Mouse (Mus musculus): ENCODE results near the gene Etv6. TPM values are rescaled to one million over a fixed set of nuclear protein-coding genes. Genes with fewer than 3 reads are reported as not detected.

Etv6 gene
- polyA plus RNA-seq, 1 experiment from 2014 or later, result 14.5 TPM

DNA sequence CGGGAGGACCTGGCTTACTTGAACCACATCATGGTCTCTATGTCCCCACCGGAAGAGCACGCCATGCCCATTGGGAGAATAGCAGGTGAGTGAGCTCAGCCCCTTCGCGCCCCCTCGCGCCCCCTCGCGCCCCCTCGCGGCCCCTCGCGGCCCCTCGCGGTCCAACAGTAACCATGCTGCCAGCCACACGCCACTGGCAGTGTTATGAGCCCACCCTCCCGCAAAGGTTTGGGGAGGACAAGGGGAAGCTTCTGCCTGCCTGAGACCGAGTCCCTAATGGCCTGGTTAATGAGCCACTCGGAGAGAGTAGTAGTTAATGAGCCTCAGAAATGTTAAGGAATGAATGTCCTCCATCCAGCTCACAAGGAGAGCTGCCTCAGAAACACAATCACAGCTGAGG, 213.2 kb downstream of the Etv6 start:
- no peak overlapping the region for H3K4me3 ChIP-seq (ENCODE audit: control insufficient read depth in 1 of 2, insufficient read depth in 1 of 2, low read depth in 1 of 2, low read length in 2 of 2)
- H3K4me2 ChIP-seq (ENCODE audit: low read length), result no peak overlapping the region
- peaks cover 41% of the 10 kb centered on the region for H3K36me3 ChIP-seq (ENCODE audit: control insufficient read depth, insufficient read depth, low read length)
- no peak overlapping the region for H3K9ac ChIP-seq (ENCODE audit: low read length)
- H3K4me1 ChIP-seq (ENCODE audit: control insufficient read depth in 2 of 2, insufficient read depth in 2 of 2, low read length in 2 of 2), result peaks cover 5 to 16% of the 10 kb centered on the region in 2 experiments
- no peak for ATAC-seq (ENCODE audit: insufficient number of reproducible peaks, insufficient read depth, low FRiP score, low read depth)
- WGBS, result 83% methylated on average over 19 of the region's 19 CpGs
- no peak overlapping the region for H3K27ac ChIP-seq (replicated peaks in 1 of 2; ENCODE audit: control insufficient read depth in 1 of 2, insufficient read depth in 1 of 2, low read depth in 2 of 2, low read length in 2 of 2)
- H3K9me3 ChIP-seq (ENCODE audit: control insufficient read depth, low read length), result no peaks in the 10 kb centered on the region
- no peaks in the 10 kb centered on the region for H3K27me3 ChIP-seq (ENCODE audit: control insufficient read depth, insufficient read depth, low read length)

- H3K4me2 ChIP-seq (ENCODE audit: low read length), result no peak overlapping the region
- 49% methylated on average over 5 of the region's 5 CpGs for WGBS
- H3K27me3 ChIP-seq (ENCODE audit: control insufficient read depth, insufficient read depth, low read length), result no peaks in the 10 kb centered on the region
- H3K36me3 ChIP-seq (ENCODE audit: control insufficient read depth, insufficient read depth, low read length), result peaks cover 44% of the 10 kb centered on the region
- H3K27ac ChIP-seq (replicated peaks in 1 of 2; ENCODE audit: control insufficient read depth in 1 of 2, insufficient read depth in 1 of 2, low read depth in 2 of 2, low read length in 2 of 2), result 0 out of 4 replicates have a peak overlapping the region, but pooled peaks of 1 of the 2 experiments have one; percentile 9
- ATAC-seq (ENCODE audit: insufficient number of reproducible peaks, insufficient read depth, low FRiP score, low read depth), result no peak
- no peaks in the 10 kb centered on the region for H3K9me3 ChIP-seq (ENCODE audit: control insufficient read depth, low read length)
- H3K9ac ChIP-seq (ENCODE audit: low read length), result no peak overlapping the region
- H3K4me1 ChIP-seq (ENCODE audit: control insufficient read depth in 2 of 2, insufficient read depth in 2 of 2, low read length in 2 of 2), result peaks cover 10 to 16% of the 10 kb centered on the region in 2 experiments
- no peak overlapping the region for H3K4me3 ChIP-seq (ENCODE audit: control insufficient read depth in 1 of 2, insufficient read depth in 1 of 2, low read depth in 1 of 2, low read length in 2 of 2)
These were observed 215.3 kb downstream of the Etv6 start for GRCm38 (mm10) chr6:134250764-134251163.

GRCm38 (mm10) chr6:134251364-134251763, 215.9 kb downstream of the Etv6 start:
- no peak overlapping the region for H3K27ac ChIP-seq (replicated peaks in 1 of 2; ENCODE audit: control insufficient read depth in 1 of 2, insufficient read depth in 1 of 2, low read depth in 2 of 2, low read length in 2 of 2)
- ATAC-seq (ENCODE audit: insufficient number of reproducible peaks, insufficient read depth, low FRiP score, low read depth), result no peak
- peaks cover 44% of the 10 kb centered on the region for H3K36me3 ChIP-seq (ENCODE audit: control insufficient read depth, insufficient read depth, low read length)
- no peaks in the 10 kb centered on the region for H3K27me3 ChIP-seq (ENCODE audit: control insufficient read depth, insufficient read depth, low read length)
- no peak overlapping the region for H3K4me2 ChIP-seq (ENCODE audit: low read length)
- no peak overlapping the region for H3K4me3 ChIP-seq (ENCODE audit: control insufficient read depth in 1 of 2, insufficient read depth in 1 of 2, low read depth in 1 of 2, low read length in 2 of 2)
- H3K9ac ChIP-seq (ENCODE audit: low read length), result no peak overlapping the region
- 88% methylated on average over 8 of the region's 8 CpGs for WGBS
- H3K4me1 ChIP-seq (ENCODE audit: control insufficient read depth in 2 of 2, insufficient read depth in 2 of 2, low read length in 2 of 2), result peaks cover 10 to 17% of the 10 kb centered on the region in 2 experiments
- no peaks in the 10 kb centered on the region for H3K9me3 ChIP-seq (ENCODE audit: control insufficient read depth, low read length)

DNA sequence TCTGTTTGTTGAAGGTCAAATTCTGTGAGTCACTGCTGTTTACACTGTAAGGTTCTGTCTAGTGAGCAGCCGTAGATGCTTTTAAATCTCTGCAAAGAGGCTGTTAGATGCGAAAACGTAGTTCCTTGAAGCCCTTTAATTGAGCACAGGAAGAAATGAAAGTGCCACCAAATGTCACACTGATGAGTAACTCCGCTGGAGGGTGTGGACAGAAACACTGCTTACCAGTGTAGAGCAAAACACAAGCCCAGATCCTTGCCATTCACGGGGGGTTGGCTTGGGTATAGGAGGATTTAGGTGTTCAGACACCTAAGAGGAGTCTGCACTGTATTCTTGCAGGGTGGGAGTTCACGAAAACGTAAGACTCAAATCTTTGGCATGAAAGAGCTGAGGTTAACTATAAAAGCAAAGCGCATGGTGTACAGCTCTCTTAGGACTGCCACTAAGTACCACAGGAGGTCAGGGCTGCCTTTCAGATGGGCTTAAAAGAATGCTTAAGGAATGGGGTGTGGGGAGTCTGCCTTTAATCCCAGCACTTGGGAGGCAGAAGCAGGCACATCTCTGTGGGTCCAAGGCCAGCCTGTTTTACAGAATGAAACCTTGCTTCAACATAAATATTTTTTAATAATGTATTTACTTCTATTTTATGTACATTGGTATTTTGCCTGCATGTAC, 216.7 kb downstream of the Etv6 start:
- ATAC-seq (ENCODE audit: insufficient number of reproducible peaks, insufficient read depth, low FRiP score, low read depth), result no peak
- Histone ChIP-seq H3K4me3 (ENCODE audit: control insufficient read depth in 1 of 2, insufficient read depth in 1 of 2, low read depth in 1 of 2, low read length in 2 of 2) (no peak overlapping the region), H3K4me2 (ENCODE audit: low read length) (no peak overlapping the region), H3K9me3 (ENCODE audit: control insufficient read depth, low read length) (no peaks in the 10 kb centered on the region), H3K9ac (ENCODE audit: low read length) (no peak overlapping the region), H3K36me3 (ENCODE audit: control insufficient read depth, insufficient read depth, low read length) (peaks cover 44% of the 10 kb centered on the region), H3K27me3 (ENCODE audit: control insufficient read depth, insufficient read depth, low read length) (no peaks in the 10 kb centered on the region), H3K27ac (replicated peaks in 1 of 2; ENCODE audit: control insufficient read depth in 1 of 2, insufficient read depth in 1 of 2, low read depth in 2 of 2, low read length in 2 of 2) (no peak overlapping the region), H3K4me1 (ENCODE audit: control insufficient read depth in 2 of 2, insufficient read depth in 2 of 2, low read length in 2 of 2) (peaks cover 14 to 19% of the 10 kb centered on the region in 2 experiments)
- 86% methylated on average over 8 of the region's 8 CpGs for WGBS

DNA sequence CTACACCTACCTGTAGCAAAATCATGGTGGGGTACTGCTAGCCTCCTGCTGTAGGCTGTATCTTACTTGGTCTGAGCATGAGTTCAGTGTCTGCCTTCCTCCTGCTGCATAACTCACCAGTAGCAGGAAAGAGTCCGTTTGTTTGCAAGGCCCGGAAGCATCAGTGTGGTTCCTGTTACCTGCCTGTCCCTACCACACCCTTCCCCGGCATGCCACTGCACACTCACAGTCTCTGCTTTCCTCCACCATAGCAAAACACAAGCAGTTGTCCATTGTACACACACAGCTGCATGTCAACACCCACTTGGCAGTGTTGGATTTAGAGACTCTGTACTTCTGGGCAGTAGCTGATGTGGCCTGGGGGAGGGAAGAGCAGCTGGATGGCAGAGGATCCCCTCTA, 220.9 kb downstream of the Etv6 start:
- Histone ChIP-seq H3K4me3 (ENCODE audit: control insufficient read depth in 1 of 2, insufficient read depth in 1 of 2, low read depth in 1 of 2, low read length in 2 of 2) (no peak overlapping the region), H3K4me2 (ENCODE audit: low read length) (no peak overlapping the region), H3K9me3 (ENCODE audit: control insufficient read depth, low read length) (peaks cover 6% of the 10 kb centered on the region), H3K27ac (replicated peaks in 1 of 2; ENCODE audit: control insufficient read depth in 1 of 2, insufficient read depth in 1 of 2, low read depth in 2 of 2, low read length in 2 of 2) (peak overlapping the region; percentile 0 to 56; a peak in 3 of 4 replicates), H3K36me3 (ENCODE audit: control insufficient read depth, insufficient read depth, low read length) (peaks cover 38% of the 10 kb centered on the region), H3K4me1 (ENCODE audit: control insufficient read depth in 2 of 2, insufficient read depth in 2 of 2, low read length in 2 of 2) (peaks cover 16 to 22% of the 10 kb centered on the region in 2 experiments), H3K9ac (ENCODE audit: low read length) (peak overlapping the region; percentile 23; the same call in 1 of the 2 replicates), H3K27me3 (ENCODE audit: control insufficient read depth, insufficient read depth, low read length) (no peaks in the 10 kb centered on the region)
- ATAC-seq (ENCODE audit: insufficient number of reproducible peaks, insufficient read depth, low FRiP score, low read depth), result no peak
- WGBS, result 42% methylated on average over 3 of the region's 3 CpGs

GRCm38 (mm10) chr6:134259913-134260312, 224.4 kb downstream of the Etv6 start:
- Histone ChIP-seq H3K4me1 (ENCODE audit: control insufficient read depth in 2 of 2, insufficient read depth in 2 of 2, low read length in 2 of 2) (peaks cover 15 to 29% of the 10 kb centered on the region in 2 experiments), H3K27me3 (ENCODE audit: control insufficient read depth, insufficient read depth, low read length) (no peaks in the 10 kb centered on the region), H3K9me3 (ENCODE audit: control insufficient read depth, low read length) (peaks cover 8% of the 10 kb centered on the region), H3K4me2 (ENCODE audit: low read length) (no peak overlapping the region), H3K4me3 (ENCODE audit: control insufficient read depth in 1 of 2, insufficient read depth in 1 of 2, low read depth in 1 of 2, low read length in 2 of 2) (no peak overlapping the region), H3K9ac (ENCODE audit: low read length) (no peak overlapping the region), H3K27ac (replicated peaks in 1 of 2; ENCODE audit: control insufficient read depth in 1 of 2, insufficient read depth in 1 of 2, low read depth in 2 of 2, low read length in 2 of 2) (no peak overlapping the region), H3K36me3 (ENCODE audit: control insufficient read depth, insufficient read depth, low read length) (peaks cover 58% of the 10 kb centered on the region)
- ATAC-seq (ENCODE audit: insufficient number of reproducible peaks, insufficient read depth, low FRiP score, low read depth), result no peak
- WGBS, result 91% methylated on average over 8 of the region's 8 CpGs

DNA sequence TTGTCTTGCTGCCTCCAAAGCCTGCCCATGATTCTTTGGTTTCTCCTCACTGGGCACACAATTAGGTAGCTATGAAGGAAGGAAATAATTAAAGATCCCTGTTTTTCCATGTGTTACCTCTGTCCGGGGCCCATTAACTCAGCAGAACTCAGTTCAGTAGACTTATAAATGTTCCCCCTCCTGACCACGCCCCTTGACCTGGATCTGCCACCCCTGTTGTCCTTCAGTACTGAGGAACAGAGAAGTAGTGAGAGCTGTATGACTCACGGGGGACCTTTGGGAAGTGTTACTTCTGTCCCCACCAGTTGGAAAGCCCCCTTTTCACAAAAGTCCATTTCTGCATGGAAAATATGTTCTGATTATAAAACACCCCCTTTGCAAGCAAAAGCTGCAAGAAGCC, 226.4 kb downstream of the Etv6 start:
- peaks cover 78% of the 10 kb centered on the region for H3K36me3 ChIP-seq (ENCODE audit: control insufficient read depth, insufficient read depth, low read length)
- H3K4me2 ChIP-seq (ENCODE audit: low read length), result no peak overlapping the region
- peak overlapping the region in 1 of 2 experiments; percentile 67 for H3K27ac ChIP-seq (replicated peaks in 1 of 2; ENCODE audit: control insufficient read depth in 1 of 2, insufficient read depth in 1 of 2, low read depth in 2 of 2, low read length in 2 of 2)
- H3K9me3 ChIP-seq (ENCODE audit: control insufficient read depth, low read length), result peaks cover 10% of the 10 kb centered on the region
- no peaks in the 10 kb centered on the region for H3K27me3 ChIP-seq (ENCODE audit: control insufficient read depth, insufficient read depth, low read length)
- no peak for ATAC-seq (ENCODE audit: insufficient number of reproducible peaks, insufficient read depth, low FRiP score, low read depth)
- no peak overlapping the region for H3K4me3 ChIP-seq (ENCODE audit: control insufficient read depth in 1 of 2, insufficient read depth in 1 of 2, low read depth in 1 of 2, low read length in 2 of 2)
- 58% methylated on average over 3 of the region's 3 CpGs for WGBS
- peaks cover 3 to 11% of the 10 kb centered on the region in 2 experiments; a peak in 3 of 4 replicates for H3K4me1 ChIP-seq (ENCODE audit: control insufficient read depth in 2 of 2, insufficient read depth in 2 of 2, low read length in 2 of 2)
- no peak overlapping the region for H3K9ac ChIP-seq (ENCODE audit: low read length)

All from heart, embryonic 14.5 days (tissue).